Mouse (Mus musculus) effector memory CD4-positive, alpha-beta T cell, adult 7 months (primary cell): Measurements from ENCODE around the gene Matn3. TPM values are rescaled to one million over a fixed set of nuclear protein-coding genes. Genes with fewer than 3 reads are reported as not detected.

Source experiments
- polyA plus RNA-seq: library from polyadenylated mRNA; unstranded; fragments of 100-300 nt; shearing (Covaris generic); gene quantifications from one replicate; pipeline ENCODE4 v1.2.1, GENCODE M21; 2017

Matn3 gene
- polyA plus RNA-seq: 0.12 TPM

GRCm38 (mm10) chr12:8947714-8948464, at the start of gene Matn3:
TSS of gene Matn3 (plus strand) at chr12:8947929.

GRCm38 (mm10) chr12:8921394-8922368, 26.0 kb upstream of the Matn3 start, which contains the start of gene Laptm4a:
TSS of gene Laptm4a (plus strand) at chr12:8921664.

GRCm38 (mm10) chr12:8973820-8974465, 26.2 kb downstream of the Matn3 start, which contains the start of gene Wdr35:
TSS of gene Wdr35 (plus strand) at chr12:8973892.

Other genes with a start within 250 kb of the Matn3 start
- 0.61 TPM for gene Sdc1, start 176.6 kb upstream of the Matn3 start, polyA plus RNA-seq
- gene Laptm4a, start 26.3 kb upstream of the Matn3 start, polyA plus RNA-seq: 132 TPM
- gene Wdr35, start 26.0 kb downstream of the Matn3 start, polyA plus RNA-seq: 2.0 TPM
- 13.0 TPM for gene Ttc32, start 82.1 kb downstream of the Matn3 start, polyA plus RNA-seq